Mouse (Mus musculus): ENCODE measurements around the gene Ephb3.

GRCm38 (mm10) chr16:21168730-21169129 is 35.8 kb upstream of the Ephb3 start:
- TF ChIP-seq CTCF (IDR thresholded peaks at IDR 0.05; ENCODE audit: borderline replicate concordance, insufficient read depth, low read depth, low read length) (no peak), POLR2A (IDR thresholded peaks at IDR 0.05; ENCODE audit: borderline replicate concordance, insufficient read depth, low read length) (no peak)
